Mouse (Mus musculus): ENCODE results near the gene Tnfrsf1a. TPM values are rescaled to one million over a fixed set of nuclear protein-coding genes. Genes with fewer than 3 reads are reported as not detected.

The Tnfrsf1a gene
- polyA plus RNA-seq, 1 experiment from 2014 or later: 25.2 TPM

DNA sequence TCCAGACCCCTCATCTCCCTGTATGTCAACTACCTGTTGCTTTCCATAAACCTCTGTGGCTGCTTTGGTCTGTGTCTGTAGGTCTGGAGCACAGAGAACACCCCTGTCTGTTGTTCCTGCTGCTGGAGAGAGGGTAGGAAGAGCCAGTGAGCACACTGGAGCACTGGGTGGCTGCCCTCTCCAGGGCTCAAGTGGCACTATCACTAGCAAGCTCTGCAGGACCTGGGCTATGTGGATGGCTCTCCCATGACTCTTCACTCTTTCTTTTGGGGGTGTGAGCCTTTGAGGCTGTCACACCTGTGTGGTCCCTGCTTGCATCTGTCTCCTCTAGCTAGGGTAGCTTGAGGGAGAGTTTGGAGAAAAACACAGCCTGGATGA, 29.3 kb upstream of the Tnfrsf1a start:
- Histone ChIP-seq H3K27ac (ENCODE audit: low read depth, low read length) (no peak overlapping the region), H3K36me3 (ENCODE audit: control insufficient read depth, insufficient read depth, low read length) (no peaks in the 10 kb centered on the region), H3K27me3 (ENCODE audit: control insufficient read depth, insufficient read depth, low read length) (peaks cover 34% of the 10 kb centered on the region), H3K4me2 (replicated peaks; ENCODE audit: low read depth, low read length) (no peak overlapping the region), H3K4me1 (replicated peaks; ENCODE audit: control insufficient read depth, insufficient read depth, low read length) (no peaks in the 10 kb centered on the region; the same call in 1 of the 2 replicates), H3K9me3 (ENCODE audit: control insufficient read depth, low read length) (no peaks in the 10 kb centered on the region), H3K4me3 (ENCODE audit: low read depth, low read length) (no peak overlapping the region), H3K9ac (ENCODE audit: low read depth, low read length) (no peak overlapping the region)
- ATAC-seq (ENCODE audit: low FRiP score): no peak
- DNase-seq (ENCODE audit: low spot score): no peak

DNA sequence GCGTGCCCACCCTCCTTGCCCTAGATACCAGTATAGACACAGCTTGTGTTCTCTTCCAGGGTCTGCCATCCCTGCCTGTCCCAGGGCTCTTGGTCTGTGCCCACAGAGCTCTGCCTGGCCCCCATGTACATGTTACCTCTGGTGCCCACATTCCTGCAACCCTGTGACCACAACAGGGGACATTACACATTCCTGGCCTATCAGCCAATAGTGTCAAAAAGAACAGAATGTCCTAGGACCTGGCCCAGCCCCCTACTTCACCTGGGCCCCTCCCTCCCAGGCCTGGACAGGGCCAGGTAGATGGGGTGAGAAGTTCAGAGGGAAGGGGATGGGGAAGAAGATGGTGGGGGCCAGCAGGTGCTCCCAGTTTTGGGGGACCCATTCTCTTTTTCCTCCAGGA, 28.8 kb upstream of the Tnfrsf1a start, which contains the start of gene Scnn1a:
Gene Scnn1a, plus strand, starts transcription at position 337 of the 400 bp plus-strand sequence.
- ATAC-seq (ENCODE audit: low FRiP score): no peak
- DNase-seq (ENCODE audit: low spot score): no peak
- Histone ChIP-seq H3K4me3 (ENCODE audit: low read depth, low read length) (no peak within 1 kb of the TSS), H3K9ac (ENCODE audit: low read depth, low read length) (no peak within 1 kb of the TSS), H3K4me1 (replicated peaks; ENCODE audit: control insufficient read depth, insufficient read depth, low read length) (no peaks in the 10 kb centered on the region; the same call in 1 of the 2 replicates), H3K4me2 (replicated peaks; ENCODE audit: low read depth, low read length) (no peak within 1 kb of the TSS), H3K36me3 (ENCODE audit: control insufficient read depth, insufficient read depth, low read length) (no peaks in the 10 kb centered on the region), H3K9me3 (ENCODE audit: control insufficient read depth, low read length) (no peaks in the 10 kb centered on the region), H3K27ac (ENCODE audit: low read depth, low read length) (no peak within 1 kb of the TSS), H3K27me3 (ENCODE audit: control insufficient read depth, insufficient read depth, low read length) (peaks cover 34% of the 10 kb centered on the region)
- 83% methylated on average over 1 of the region's 1 CpGs for WGBS

DNA sequence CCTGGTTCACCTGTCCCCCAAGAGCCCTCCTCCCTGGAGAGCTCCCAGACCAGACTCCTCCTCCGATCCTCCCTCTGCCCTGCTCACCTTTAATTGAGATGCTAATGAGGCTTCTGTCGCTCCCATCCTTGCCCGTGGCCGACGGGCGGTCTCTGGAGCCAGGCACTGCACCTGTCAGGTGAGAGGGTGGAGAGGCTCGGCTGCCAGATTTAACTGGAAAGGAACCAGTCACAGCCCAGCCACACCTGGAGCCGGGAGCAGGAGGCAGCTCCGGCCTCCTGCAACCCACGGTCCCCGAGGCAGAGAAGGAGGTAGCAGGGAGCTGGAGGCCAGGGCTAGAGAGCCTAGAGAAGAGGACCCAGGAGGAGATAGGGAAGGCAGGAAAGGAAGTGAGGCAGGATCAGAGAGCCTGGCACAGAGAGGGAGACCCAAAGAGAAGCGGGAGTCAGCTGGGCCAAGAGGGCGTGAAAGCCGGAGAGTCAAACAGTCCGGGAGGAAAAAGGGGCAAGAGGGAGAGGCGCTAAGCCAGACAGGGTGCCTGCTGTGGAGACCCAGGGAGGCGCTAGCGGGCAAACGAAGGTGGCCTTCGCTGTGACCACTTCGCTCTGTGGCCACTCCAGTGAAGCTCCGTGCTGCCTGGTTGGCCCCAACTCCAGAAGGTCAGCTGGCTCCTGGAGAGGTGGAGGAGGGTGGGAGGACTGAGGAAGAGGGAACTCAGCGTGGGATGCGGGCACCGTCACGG, 27.9 kb upstream of the Tnfrsf1a start:
- ATAC-seq (ENCODE audit: low FRiP score): no peak
- no peak overlapping the region for H3K27ac ChIP-seq (ENCODE audit: low read depth, low read length)
- 6% methylated on average over 26 of the region's 26 CpGs for WGBS
- peaks cover 34% of the 10 kb centered on the region for H3K27me3 ChIP-seq (ENCODE audit: control insufficient read depth, insufficient read depth, low read length)
- no peak overlapping the region for H3K4me3 ChIP-seq (ENCODE audit: low read depth, low read length)
- H3K4me2 ChIP-seq (replicated peaks; ENCODE audit: low read depth, low read length): no peak overlapping the region
- H3K36me3 ChIP-seq (ENCODE audit: control insufficient read depth, insufficient read depth, low read length): no peaks in the 10 kb centered on the region
- H3K9me3 ChIP-seq (ENCODE audit: control insufficient read depth, low read length): no peaks in the 10 kb centered on the region
- H3K4me1 ChIP-seq (replicated peaks; ENCODE audit: control insufficient read depth, insufficient read depth, low read length): no peaks in the 10 kb centered on the region; the same call in 1 of the 2 replicates
- H3K9ac ChIP-seq (ENCODE audit: low read depth, low read length): no peak overlapping the region
- DNase-seq (ENCODE audit: low spot score): no peak

DNA sequence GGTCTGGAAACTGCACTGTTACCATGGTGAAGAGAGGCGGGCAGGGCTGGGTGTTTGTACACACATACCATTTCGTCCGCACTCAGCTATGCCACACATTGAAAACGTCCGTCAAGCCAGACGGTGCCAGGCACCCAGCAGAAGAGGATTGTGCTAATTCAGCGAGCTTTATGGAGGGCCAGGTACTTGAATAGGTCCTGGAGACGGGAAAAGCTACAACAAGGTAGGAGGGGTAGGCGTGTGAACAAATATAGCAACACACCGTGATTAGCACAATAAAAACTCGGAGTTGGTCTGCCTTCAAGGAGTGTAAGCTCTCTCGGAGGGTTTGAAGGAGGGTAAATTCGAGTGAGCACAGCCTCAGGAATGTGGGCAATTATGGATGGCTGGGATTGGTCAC, 26.4 kb upstream of the Tnfrsf1a start:
- no peak for DNase-seq (ENCODE audit: low spot score)
- WGBS: 60% methylated on average over 13 of the region's 13 CpGs
- no peaks in the 10 kb centered on the region for H3K9me3 ChIP-seq (ENCODE audit: control insufficient read depth, low read length)
- peaks cover 34% of the 10 kb centered on the region for H3K27me3 ChIP-seq (ENCODE audit: control insufficient read depth, insufficient read depth, low read length)
- H3K36me3 ChIP-seq (ENCODE audit: control insufficient read depth, insufficient read depth, low read length): no peaks in the 10 kb centered on the region
- ATAC-seq (ENCODE audit: low FRiP score): no peak
- H3K4me2 ChIP-seq (replicated peaks; ENCODE audit: low read depth, low read length): no peak overlapping the region
- H3K4me3 ChIP-seq (ENCODE audit: low read depth, low read length): no peak overlapping the region
- H3K9ac ChIP-seq (ENCODE audit: low read depth, low read length): no peak overlapping the region
- H3K4me1 ChIP-seq (replicated peaks; ENCODE audit: control insufficient read depth, insufficient read depth, low read length): no peaks in the 10 kb centered on the region; the same call in 1 of the 2 replicates
- H3K27ac ChIP-seq (ENCODE audit: low read depth, low read length): no peak overlapping the region

DNA sequence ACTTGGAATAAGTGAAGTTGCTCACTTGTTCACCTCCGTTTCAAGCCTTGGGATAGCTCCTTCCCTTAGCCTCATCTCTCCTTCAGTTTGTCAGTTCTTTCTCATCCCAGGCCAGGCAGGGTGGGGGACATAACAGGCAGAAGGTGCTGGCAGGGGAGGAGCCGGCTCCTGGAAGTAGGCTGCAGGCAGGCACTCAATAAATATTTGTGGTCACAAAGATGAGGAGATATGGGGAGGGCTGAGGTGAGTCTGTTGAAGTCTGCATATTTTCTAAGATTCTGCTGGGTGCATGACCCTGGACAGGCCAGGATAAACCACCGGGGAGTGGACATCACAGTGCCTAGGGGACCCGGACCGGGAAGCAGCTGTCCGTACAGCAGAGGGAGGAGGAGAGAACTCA, 25.6 kb upstream of the Tnfrsf1a start:
- ATAC-seq (ENCODE audit: low FRiP score) (no peak), DNase-seq (ENCODE audit: low spot score) (no peak)
- Histone ChIP-seq H3K9me3 (ENCODE audit: control insufficient read depth, low read length) (no peaks in the 10 kb centered on the region), H3K9ac (ENCODE audit: low read depth, low read length) (no peak overlapping the region), H3K4me3 (ENCODE audit: low read depth, low read length) (no peak overlapping the region), H3K4me1 (replicated peaks; ENCODE audit: control insufficient read depth, insufficient read depth, low read length) (no peaks in the 10 kb centered on the region; the same call in 1 of the 2 replicates), H3K4me2 (replicated peaks; ENCODE audit: low read depth, low read length) (no peak overlapping the region), H3K27me3 (ENCODE audit: control insufficient read depth, insufficient read depth, low read length) (peaks cover 34% of the 10 kb centered on the region), H3K27ac (ENCODE audit: low read depth, low read length) (no peak overlapping the region), H3K36me3 (ENCODE audit: control insufficient read depth, insufficient read depth, low read length) (no peaks in the 10 kb centered on the region)
- WGBS: 70% methylated on average over 6 of the region's 6 CpGs

DNA sequence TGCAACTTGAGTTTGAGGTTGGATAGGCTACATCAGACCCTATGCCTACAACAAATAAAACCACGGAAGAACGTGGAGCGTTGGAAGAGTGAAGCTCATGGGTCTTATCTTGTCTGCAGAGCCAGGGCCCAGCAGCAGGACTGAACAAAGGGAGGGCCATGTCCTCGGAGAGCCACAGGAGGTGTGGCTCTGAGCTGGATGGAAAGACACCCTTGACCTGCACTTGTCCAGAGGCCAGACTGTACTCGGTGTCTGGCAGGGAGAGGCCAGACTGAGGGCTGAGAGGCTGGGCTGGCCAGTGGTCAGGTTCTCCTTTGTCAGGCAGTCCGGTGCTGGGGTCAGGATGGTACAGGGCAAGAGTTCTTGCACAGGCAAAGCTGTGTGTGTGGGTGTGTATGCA, 23.8 kb upstream of the Tnfrsf1a start:
- Histone ChIP-seq H3K27me3 (ENCODE audit: control insufficient read depth, insufficient read depth, low read length) (peaks cover 28% of the 10 kb centered on the region), H3K27ac (ENCODE audit: low read depth, low read length) (no peak overlapping the region), H3K9ac (ENCODE audit: low read depth, low read length) (no peak overlapping the region), H3K4me2 (replicated peaks; ENCODE audit: low read depth, low read length) (no peak overlapping the region), H3K9me3 (ENCODE audit: control insufficient read depth, low read length) (no peaks in the 10 kb centered on the region), H3K4me1 (replicated peaks; ENCODE audit: control insufficient read depth, insufficient read depth, low read length) (no peaks in the 10 kb centered on the region; the same call in 1 of the 2 replicates), H3K36me3 (ENCODE audit: control insufficient read depth, insufficient read depth, low read length) (no peaks in the 10 kb centered on the region), H3K4me3 (ENCODE audit: low read depth, low read length) (no peak overlapping the region)
- no peak for ATAC-seq (ENCODE audit: low FRiP score)
- DNase-seq (ENCODE audit: low spot score): no peak
- 64% methylated on average over 6 of the region's 6 CpGs for WGBS

DNA sequence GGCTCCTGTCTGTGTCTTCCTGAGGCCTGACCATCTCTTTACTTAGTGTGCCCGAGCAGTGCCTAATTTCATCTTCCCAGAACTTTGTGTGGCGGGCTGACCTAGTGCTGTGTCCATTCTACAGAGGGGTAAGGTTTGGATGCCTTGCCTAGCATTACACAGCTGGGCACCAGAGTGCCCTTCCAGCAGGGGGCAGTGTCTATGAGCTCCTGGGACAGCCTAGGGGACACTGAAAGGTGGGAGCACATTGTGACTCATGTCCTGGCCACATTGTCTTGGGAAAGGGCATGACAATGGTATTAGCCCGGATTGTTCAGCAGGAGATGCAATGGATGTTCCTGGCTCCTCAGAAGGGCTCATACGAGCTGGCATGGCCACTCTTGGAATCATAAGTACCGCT, 20.9 kb upstream of the Tnfrsf1a start:
- 86% methylated on average over 5 of the region's 5 CpGs for WGBS
- Histone ChIP-seq H3K27me3 (ENCODE audit: control insufficient read depth, insufficient read depth, low read length) (peaks cover 2% of the 10 kb centered on the region; the same call in 1 of the 2 replicates), H3K4me3 (ENCODE audit: low read depth, low read length) (no peak overlapping the region), H3K9ac (ENCODE audit: low read depth, low read length) (no peak overlapping the region), H3K4me2 (replicated peaks; ENCODE audit: low read depth, low read length) (no peak overlapping the region), H3K9me3 (ENCODE audit: control insufficient read depth, low read length) (no peaks in the 10 kb centered on the region), H3K4me1 (replicated peaks; ENCODE audit: control insufficient read depth, insufficient read depth, low read length) (no peaks in the 10 kb centered on the region), H3K27ac (ENCODE audit: low read depth, low read length) (no peak overlapping the region), H3K36me3 (ENCODE audit: control insufficient read depth, insufficient read depth, low read length) (no peaks in the 10 kb centered on the region)
- DNase-seq (ENCODE audit: low spot score) (no peak), ATAC-seq (ENCODE audit: low FRiP score) (no peak)

DNA sequence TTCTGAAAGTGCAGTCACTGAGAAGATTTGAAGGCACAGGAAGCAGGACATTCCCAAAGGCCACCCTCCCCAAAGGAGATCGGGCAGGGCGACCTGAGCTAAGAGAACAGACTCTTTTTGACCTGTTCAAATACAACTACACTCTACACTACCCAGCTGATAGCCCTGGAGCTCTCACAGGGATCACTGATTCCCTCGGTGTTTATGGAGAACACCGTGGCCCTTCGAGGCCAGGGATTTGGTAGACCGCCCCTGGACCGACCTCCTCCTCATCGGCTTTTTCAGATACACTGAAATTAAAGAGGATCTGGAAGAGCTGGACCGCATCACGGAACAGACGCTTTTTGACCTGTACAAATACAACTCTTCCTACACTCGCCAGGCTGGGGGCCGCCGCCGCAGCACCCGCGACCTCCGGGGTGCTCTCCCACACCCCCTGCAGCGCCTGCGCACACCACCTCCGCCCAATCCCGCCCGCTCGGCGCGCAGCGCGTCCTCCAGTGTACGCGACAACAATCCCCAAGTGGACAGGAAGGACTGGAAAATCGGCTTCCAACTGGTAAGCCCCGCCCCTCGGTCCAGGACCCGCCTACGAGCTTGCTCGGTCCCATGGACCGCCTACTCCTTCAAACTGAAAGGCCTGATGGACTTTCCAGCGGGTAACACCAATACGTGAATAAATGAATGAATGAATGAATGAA, 18.4 kb upstream of the Tnfrsf1a start:
- Histone ChIP-seq H3K4me3 (ENCODE audit: low read depth, low read length) (peak overlapping the region; percentile 47), H3K4me1 (replicated peaks; ENCODE audit: control insufficient read depth, insufficient read depth, low read length) (no peaks in the 10 kb centered on the region), H3K27me3 (ENCODE audit: control insufficient read depth, insufficient read depth, low read length) (no peaks in the 10 kb centered on the region; the same call in 1 of the 2 replicates), H3K27ac (ENCODE audit: low read depth, low read length) (no peak overlapping the region), H3K9me3 (ENCODE audit: control insufficient read depth, low read length) (no peaks in the 10 kb centered on the region), H3K4me2 (replicated peaks; ENCODE audit: low read depth, low read length) (peak overlapping the region; percentile 83), H3K36me3 (ENCODE audit: control insufficient read depth, insufficient read depth, low read length) (no peaks in the 10 kb centered on the region), H3K9ac (ENCODE audit: low read depth, low read length) (peak overlapping the region; percentile 51)
- ATAC-seq (ENCODE audit: low FRiP score): peak; percentile 92
- WGBS: under 1% methylated on average over 39 of the region's 39 CpGs
- DNase-seq (ENCODE audit: low spot score): peak; percentile 87

Data from hindbrain, embryonic 11.5 days (tissue).